In genomic region chr12:49372170-49372569, GRCm38 (mm10) we compare ENCODE assay signal across 16 mouse cellular contexts. TPM values are rescaled to one million over a fixed set of nuclear protein-coding genes. Genes with fewer than 3 reads are reported as not detected.
DNase-seq lines count a peak whose midpoint lies in the region; ATAC-seq and TF ChIP-seq lines count a peak whose summit lies in the region.
"Had no signal": no experiment of that assay in that cellular context is flagged by ENCODE, and none has a peak within 500 bp of the region (broad histone marks: within the 10 kb centered on the region; RNA-seq: fewer than 3 reads in every experiment).

No protein-coding gene starts in this region.

- H3K36me3 ChIP-seq in heart, postnatal 0 days (replicated peaks; ENCODE audit: control insufficient read depth, insufficient read depth, low read length): no peaks in the 10 kb centered on the region
- H3K36me3 ChIP-seq in liver, postnatal 0 days (replicated peaks; ENCODE audit: insufficient read depth, low read length): no peaks in the 10 kb centered on the region
- no peaks in the 10 kb centered on the region for H3K36me3 ChIP-seq in liver, embryonic 11.5 days (ENCODE audit: control insufficient read depth, insufficient read depth, low read length)
- H3K36me3 ChIP-seq: heart, embryonic 13.5 days; limb, embryonic 15.5 days; neural tube, embryonic 12.5 days; stomach, embryonic 15.5 days had no signal

- H3K9me3 ChIP-seq in heart, postnatal 0 days (replicated peaks; ENCODE audit: control insufficient read depth, low read length): no peaks in the 10 kb centered on the region
- H3K9me3 ChIP-seq in liver, postnatal 0 days (ENCODE audit: low read length): no peaks in the 10 kb centered on the region
- H3K9me3 ChIP-seq in liver, embryonic 11.5 days (ENCODE audit: control insufficient read depth, low read length): no peaks in the 10 kb centered on the region
- H3K9me3 ChIP-seq: heart, embryonic 13.5 days; limb, embryonic 15.5 days; neural tube, embryonic 12.5 days; stomach, embryonic 15.5 days had no signal

- no peak overlapping the region for H3K4me3 ChIP-seq in heart, postnatal 0 days (ENCODE audit: low read depth, low read length)
- no peak overlapping the region for H3K4me3 ChIP-seq in liver, postnatal 0 days (ENCODE audit: low read depth, low read length)
- no peak overlapping the region for H3K4me3 ChIP-seq in liver, embryonic 11.5 days (ENCODE audit: low read depth, low read length)
- H3K4me3 ChIP-seq: heart, embryonic 13.5 days; limb, embryonic 15.5 days; neural tube, embryonic 12.5 days; stomach, embryonic 15.5 days had no signal

- H3K9ac ChIP-seq in heart, postnatal 0 days (replicated peaks; ENCODE audit: low read depth, low read length): no peak overlapping the region
- H3K9ac ChIP-seq in liver, postnatal 0 days (replicated peaks): no peak overlapping the region
- no peak overlapping the region for H3K9ac ChIP-seq in liver, embryonic 11.5 days (ENCODE audit: low read depth, low read length)
- H3K9ac ChIP-seq: heart, embryonic 13.5 days; limb, embryonic 15.5 days; neural tube, embryonic 12.5 days; stomach, embryonic 15.5 days had no signal

- H3K27me3 ChIP-seq in heart, postnatal 0 days (ENCODE audit: control insufficient read depth, insufficient read depth, low read length): peaks cover 50% of the 10 kb centered on the region
- peaks cover 43% of the 10 kb centered on the region for H3K27me3 ChIP-seq in liver, postnatal 0 days (ENCODE audit: insufficient read depth, low read length)
- H3K27me3 ChIP-seq in liver, embryonic 11.5 days (replicated peaks; ENCODE audit: control insufficient read depth, insufficient read depth, low read length): peaks cover 45% of the 10 kb centered on the region

- DNase-seq in heart, postnatal 0 days (ENCODE audit: low spot score): no peak
- no peak for DNase-seq in heart, adult 18-20 months
- DNase-seq in liver, postnatal 0 days: no peak
- no peak for DNase-seq in liver, embryonic 11.5 days (ENCODE audit: low spot score)
- peak; percentile 86 for DNase-seq in NIH3T3 (ENCODE audit: low read depth)
- DNase-seq in right cerebral cortex, adult 18-20 months: no peak
- DNase-seq in cerebellum, adult 18-20 months: no peak
- DNase-seq: right cerebral cortex, postnatal 14 days had no signal

- peak; percentile 42 for TF ChIP-seq CTCF in heart, postnatal 0 days (IDR thresholded peaks at IDR 0.05; ENCODE audit: low read depth)
- peak; percentile 29; the same call in 1 of the 2 replicates for TF ChIP-seq CTCF in liver, postnatal 0 days (IDR thresholded peaks at IDR 0.05; ENCODE audit: low read depth)

- H3K27ac ChIP-seq in heart, postnatal 0 days (ENCODE audit: low read depth): no peak overlapping the region
- H3K27ac ChIP-seq in liver, postnatal 0 days (ENCODE audit: low read depth): no peak overlapping the region
- no peak overlapping the region for H3K27ac ChIP-seq in liver, embryonic 11.5 days (ENCODE audit: low read depth, low read length)
- H3K27ac ChIP-seq: heart, embryonic 13.5 days; limb, embryonic 15.5 days; neural tube, embryonic 12.5 days; stomach, embryonic 15.5 days had no signal

- no peak overlapping the region for H3K4me2 ChIP-seq in heart, postnatal 0 days (ENCODE audit: low read depth, low read length)
- no peak overlapping the region for H3K4me2 ChIP-seq in liver, postnatal 0 days (ENCODE audit: low read depth, low read length)
- no peak overlapping the region for H3K4me2 ChIP-seq in liver, embryonic 11.5 days
- H3K4me2 ChIP-seq: heart, embryonic 13.5 days; limb, embryonic 15.5 days; neural tube, embryonic 12.5 days; stomach, embryonic 15.5 days had no signal

- no peaks in the 10 kb centered on the region for H3K4me1 ChIP-seq in heart, postnatal 0 days (ENCODE audit: control insufficient read depth, insufficient read depth)
- peaks cover 2% of the 10 kb centered on the region; the same call in 1 of the 2 replicates for H3K4me1 ChIP-seq in liver, postnatal 0 days (ENCODE audit: insufficient read depth)
- H3K4me1 ChIP-seq in liver, embryonic 11.5 days (replicated peaks; ENCODE audit: control insufficient read depth, insufficient read depth, low read length): no peaks in the 10 kb centered on the region
- H3K4me1 ChIP-seq: neural tube, embryonic 12.5 days; stomach, embryonic 15.5 days had no signal

- TF ChIP-seq EP300 in heart, postnatal 0 days (IDR thresholded peaks at IDR 0.05; ENCODE audit: low read depth): no peak
- TF ChIP-seq EP300 in liver, postnatal 0 days (IDR thresholded peaks at IDR 0.05; ENCODE audit: low read depth): no peak

- no peak for ATAC-seq in heart, postnatal 0 days (ENCODE audit: insufficient read depth, low read depth)
- ATAC-seq in liver, postnatal 0 days: no peak
- ATAC-seq in liver, embryonic 11.5 days (replicated peaks; ENCODE audit: low FRiP score): no peak
- 0 out of 2 replicates have a peak, but pooled peaks have one; percentile 50 for ATAC-seq in megakaryocyte progenitor cell, adult 5-6 weeks (replicated peaks; ENCODE audit: poor library complexity)
- ATAC-seq: activated CD4-positive, CD25-positive, alpha-beta regulatory T cell, adult 4 months; inflammation-experienced regulatory T-cells, adult 6 months had no signal

RNA-seq across cellular contexts. Expression of gene Foxg1, which starts 10.3 kb away (rescaled TPM):
- total RNA-seq in heart, postnatal 0 days (2014; rRNA removed; ENCODE audit: low replicate concordance): not detected in 2 replicates
- not detected in 2 replicates for polyA plus RNA-seq in heart, postnatal 0 days (2015; fragmentation: Nextera tagmentation; extraction: Ambion mirVana)
- total RNA-seq in heart, adult 18-20 months (2021): not detected
- not detected in 2 replicates for polyA plus RNA-seq in liver, postnatal 0 days (2015; fragmentation: Nextera tagmentation; extraction: Ambion mirVana)
- polyA plus RNA-seq in liver, embryonic 11.5 days (2014; fragmentation: Nextera tagmentation; extraction: Ambion mirVana): 0.74 and 0.75 TPM in 2 replicates
- not detected in 2 replicates for total RNA-seq in megakaryocyte progenitor cell, adult 5-6 weeks (2015)
- total RNA-seq in megakaryocyte progenitor cell, adult 5-6 weeks (2017): not detected in 2 replicates
- polyA plus RNA-seq: activated CD4-positive, CD25-positive, alpha-beta regulatory T cell, adult 4 months; inflammation-experienced regulatory T-cells, adult 6 months; large intestine, adult 2 months; limb, embryonic 15.5 days; neural tube, embryonic 12.5 days had no signal

RNA-seq across cellular contexts. Expression of gene Gm43517, which starts 12.8 kb away (rescaled TPM):
- not detected in 2 replicates for total RNA-seq in heart, postnatal 0 days (2014; rRNA removed; ENCODE audit: low replicate concordance)
- polyA plus RNA-seq in heart, postnatal 0 days (2015; fragmentation: Nextera tagmentation; extraction: Ambion mirVana): not detected in 2 replicates
- total RNA-seq in heart, adult 18-20 months (2021): not detected
- not detected in 2 replicates for polyA plus RNA-seq in liver, postnatal 0 days (2015; fragmentation: Nextera tagmentation; extraction: Ambion mirVana)
- 0.09 TPM in 1 of 2 replicates, not detected in the other for polyA plus RNA-seq in liver, embryonic 11.5 days (2014; fragmentation: Nextera tagmentation; extraction: Ambion mirVana)
- total RNA-seq in megakaryocyte progenitor cell, adult 5-6 weeks (2015): not detected in 2 replicates
- total RNA-seq in megakaryocyte progenitor cell, adult 5-6 weeks (2017): not detected in 2 replicates
- polyA plus RNA-seq: activated CD4-positive, CD25-positive, alpha-beta regulatory T cell, adult 4 months; heart, embryonic 13.5 days; inflammation-experienced regulatory T-cells, adult 6 months; large intestine, adult 2 months; limb, embryonic 15.5 days; neural tube, embryonic 12.5 days; stomach, embryonic 15.5 days had no signal
